Mouse (Mus musculus): Measurements from ENCODE around the gene Cfap45. TPM values are rescaled to one million over a fixed set of nuclear protein-coding genes. Genes with fewer than 3 reads are reported as not detected.

Cfap45 gene
- polyA plus RNA-seq (2012; rRNA removed; ENCODE audit: low replicate concordance), result 0.40 and 0.44 TPM in 2 replicates

DNA sequence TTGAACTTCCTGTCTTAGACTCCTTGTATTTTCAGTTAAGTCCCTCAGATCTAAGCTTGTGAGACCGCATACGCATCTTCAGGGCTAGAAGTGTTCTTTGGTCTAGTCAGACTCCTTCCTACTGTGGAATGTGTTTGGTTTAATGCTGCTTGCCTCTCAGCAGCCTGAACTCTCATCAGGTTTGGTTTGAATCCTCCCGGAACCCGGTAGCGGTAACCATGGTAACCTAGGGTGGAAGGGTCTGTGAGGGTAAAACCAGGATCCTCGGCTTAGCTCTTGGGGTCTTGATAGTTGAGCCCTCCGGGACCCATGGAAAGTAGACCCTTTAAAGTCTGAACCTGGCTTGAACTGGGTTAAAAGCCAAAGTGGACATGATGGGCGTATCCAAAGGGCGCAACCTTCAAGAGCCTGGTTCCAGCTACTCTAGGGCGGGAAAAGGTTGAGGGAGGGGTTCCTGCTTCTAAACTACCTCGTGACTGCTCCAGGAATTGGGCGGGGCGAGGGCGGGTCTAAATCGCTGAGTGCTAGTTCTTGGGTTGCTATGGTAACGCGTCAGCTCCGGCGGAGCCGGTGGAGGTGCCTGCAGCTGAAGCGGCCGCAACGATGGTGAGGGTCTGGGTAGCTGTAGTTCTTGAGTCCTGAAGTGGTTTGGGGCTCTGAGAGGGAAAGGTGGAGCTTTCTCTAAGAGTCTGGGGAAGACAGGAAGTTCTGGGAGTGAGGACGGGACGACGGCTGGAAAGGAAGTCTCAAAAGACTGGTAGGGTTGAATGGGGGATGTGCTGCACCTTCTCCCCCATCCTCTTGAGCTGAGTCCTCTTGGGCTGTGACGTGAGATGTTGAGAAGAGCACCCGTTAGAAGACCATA lies at the start of gene Cfap45:
Gene Cfap45 (plus strand): TSS at position 226 of the 865 bp plus-strand sequence.

DNA sequence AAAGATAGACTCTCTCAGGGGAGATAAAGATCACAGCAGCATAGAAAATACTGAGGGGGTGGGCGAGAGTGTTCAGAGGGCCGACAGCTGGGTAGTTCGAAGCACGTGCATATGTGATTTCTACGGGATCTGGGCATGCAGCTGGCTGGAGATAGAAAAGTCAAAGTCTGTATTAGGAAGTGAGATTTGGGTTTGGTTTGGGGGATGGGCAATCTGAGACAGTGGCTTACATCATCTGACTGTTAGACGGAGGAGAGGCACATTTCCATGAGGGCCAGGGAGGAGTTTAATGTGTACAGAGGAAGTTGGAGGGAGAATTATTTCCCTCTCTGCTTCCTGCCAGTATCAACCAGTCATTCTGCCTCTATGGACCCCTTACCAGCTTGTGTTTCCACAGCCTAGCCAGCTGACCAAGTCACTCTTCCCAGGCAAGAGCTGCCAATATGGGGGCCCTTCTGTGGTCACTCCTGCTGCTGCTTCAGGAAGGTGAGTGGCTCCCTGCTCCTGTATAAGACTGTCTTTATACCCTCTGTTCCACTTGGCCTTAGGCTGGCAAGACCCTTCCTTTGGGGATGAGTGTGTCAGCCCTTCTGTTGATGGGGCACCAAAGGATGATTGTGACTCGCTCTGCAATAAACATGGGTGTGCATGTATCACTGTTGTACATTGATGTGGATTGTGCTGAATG lies 45.4 kb upstream of the Cfap45 start, which contains the start of gene Slamf9:
Gene Slamf9 (plus strand): TSS at position 305 of the 688 bp plus-strand sequence.

DNA sequence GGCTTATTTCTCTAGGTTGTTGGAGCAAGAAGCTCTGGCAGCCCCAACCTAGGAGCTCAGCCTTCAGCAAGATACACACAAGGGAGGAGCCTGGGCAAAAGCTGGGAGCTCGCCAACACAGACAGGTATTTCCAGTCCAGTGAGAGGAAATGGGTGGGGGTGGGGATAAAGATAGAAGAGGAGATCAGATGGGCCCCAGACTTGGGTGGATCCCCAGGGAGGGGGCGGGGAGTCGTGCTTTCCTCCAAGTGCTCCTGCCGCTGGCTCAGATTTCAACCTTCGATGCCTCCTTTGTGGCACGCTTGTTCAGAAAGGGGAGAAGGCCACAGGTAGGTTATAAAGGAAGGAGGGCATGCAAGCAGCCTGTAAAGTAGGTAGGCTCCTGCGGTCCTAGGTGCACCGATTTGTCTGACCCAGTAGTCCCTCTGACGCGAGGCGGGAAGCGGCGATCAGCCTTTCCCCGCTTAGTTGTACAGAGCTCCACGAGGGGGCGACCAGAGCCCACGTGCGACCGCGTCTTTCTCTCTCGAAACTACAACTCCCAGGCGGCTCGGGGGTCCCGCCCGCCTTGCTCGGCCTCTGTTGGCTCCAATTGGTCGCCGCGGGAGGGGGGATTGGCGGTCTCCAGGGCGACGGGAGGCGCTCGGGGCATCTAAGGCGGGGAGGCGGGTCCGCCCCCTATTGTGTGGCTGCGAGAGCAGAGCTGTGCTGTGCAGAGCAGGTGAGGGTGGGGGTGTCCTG lies 38.9 kb upstream of the Cfap45 start, which contains the start of gene Igsf9:
Gene Igsf9 (plus strand): TSS at position 249 of the 741 bp plus-strand sequence.

DNA sequence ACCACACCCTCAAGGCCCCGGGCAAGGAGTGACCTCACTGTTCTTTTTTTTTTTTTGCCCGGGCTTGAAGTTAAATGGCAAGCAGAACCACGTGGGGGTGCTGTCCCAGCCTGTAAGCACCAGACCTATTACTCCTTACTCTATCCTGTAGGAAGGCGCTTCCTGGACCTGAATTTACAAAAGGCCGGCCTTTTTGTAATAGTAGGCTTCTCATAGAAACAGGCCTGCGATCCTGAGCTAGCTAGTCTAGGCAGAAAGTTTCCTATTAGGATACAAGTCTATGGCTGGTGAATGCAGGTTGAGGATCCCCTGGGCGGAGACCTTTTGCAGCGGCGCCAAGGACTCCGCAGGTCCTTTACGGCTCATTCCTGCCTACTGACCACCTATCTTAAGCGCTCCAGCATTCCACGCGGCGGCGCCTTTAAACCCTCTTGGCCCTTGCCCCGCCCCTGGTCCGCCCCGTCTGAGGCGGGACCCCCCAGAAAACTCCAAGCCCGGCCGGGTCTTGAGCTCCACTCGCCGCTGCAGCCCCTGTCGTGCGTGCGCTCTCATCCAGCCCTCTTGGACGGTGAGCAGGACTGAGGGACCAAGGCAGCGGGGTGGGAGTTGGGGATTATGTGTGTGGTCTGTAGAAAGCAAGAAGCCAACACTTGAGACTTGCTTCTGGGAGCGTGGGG lies 20.7 kb upstream of the Cfap45 start, which contains the start of gene Tagln2:
Gene Tagln2 (plus strand): TSS at position 283 of the 677 bp plus-strand sequence.

DNA sequence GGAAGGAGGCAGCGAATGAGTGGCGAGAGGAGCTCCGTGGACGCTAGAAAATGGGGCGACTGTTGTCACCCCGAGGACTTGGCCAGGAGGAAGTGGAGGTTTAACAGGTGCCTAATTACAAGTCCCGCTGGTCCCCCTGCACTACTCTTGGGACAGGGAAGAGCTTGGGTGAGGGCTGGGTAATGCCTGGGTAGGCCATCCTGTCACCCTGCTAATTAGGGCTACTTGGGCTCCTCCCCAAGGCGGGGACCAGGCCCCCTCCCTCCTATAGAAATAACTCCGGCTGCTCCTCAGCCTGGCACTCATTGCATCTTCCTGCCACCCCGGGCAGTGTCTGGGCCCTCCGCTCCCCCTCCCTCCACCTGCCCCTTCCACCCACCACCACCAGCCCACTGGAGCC lies 35.0 kb downstream of the Cfap45 start, which contains the start of gene Vsig8:
Gene Vsig8 (plus strand): TSS at position 301 of the 400 bp plus-strand sequence.

DNA sequence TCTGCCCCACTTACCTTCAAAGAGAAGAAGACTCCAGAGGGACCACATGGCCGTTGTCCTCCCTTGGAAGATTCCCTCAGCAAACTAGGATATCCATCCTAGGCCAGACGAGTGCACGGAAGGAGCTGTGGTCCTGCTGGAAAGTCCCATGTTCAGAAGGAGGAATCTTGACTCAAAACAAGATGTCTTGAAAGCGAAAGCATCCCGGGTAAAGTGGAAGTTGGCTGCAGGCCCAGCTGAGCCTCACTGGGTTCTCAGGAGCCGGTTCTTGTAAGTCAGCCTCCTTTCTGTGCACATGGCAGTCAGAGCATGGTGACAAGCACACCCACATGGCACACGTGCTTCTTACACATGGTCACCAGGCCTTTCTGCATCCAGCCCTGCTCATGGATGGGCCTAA lies 69.8 kb downstream of the Cfap45 start, which contains the start of gene Slamf8:
Gene Slamf8 (minus strand): TSS at position 184 of the 400 bp plus-strand sequence.

Other genes with a start within 250 kb of the Cfap45 start
- 208 and 473 TPM in 2 replicates for gene Atp1a2, start 222.7 kb upstream of the Cfap45 start, polyA plus RNA-seq (2012; rRNA removed; ENCODE audit: low replicate concordance)
- 0.10 TPM in 1 of 2 replicates, not detected in the other for gene Kcnj9, start 191.5 kb upstream of the Cfap45 start, polyA plus RNA-seq (2012; rRNA removed; ENCODE audit: low replicate concordance)
- 0.07 and 0.35 TPM in 2 replicates for gene Kcnj10, start 179.6 kb upstream of the Cfap45 start, polyA plus RNA-seq (2012; rRNA removed; ENCODE audit: low replicate concordance)
- 7.6 and 9.6 TPM in 2 replicates for gene Pigm, start 144.3 kb upstream of the Cfap45 start, polyA plus RNA-seq (2012; rRNA removed; ENCODE audit: low replicate concordance)
- gene Slamf9, start 45.4 kb upstream of the Cfap45 start, polyA plus RNA-seq (2012; rRNA removed; ENCODE audit: low replicate concordance), result 16.6 and 17.2 TPM in 2 replicates
- gene Igsf9, start 39.0 kb upstream of the Cfap45 start, polyA plus RNA-seq (2012; rRNA removed; ENCODE audit: low replicate concordance), result 6.0 and 35.1 TPM in 2 replicates
- gene Tagln2, start 20.8 kb upstream of the Cfap45 start, polyA plus RNA-seq (2012; rRNA removed; ENCODE audit: low replicate concordance), result 217 and 327 TPM in 2 replicates
- 0.53 and 1.1 TPM in 2 replicates for gene Vsig8, start 35.1 kb downstream of the Cfap45 start, polyA plus RNA-seq (2012; rRNA removed; ENCODE audit: low replicate concordance)
- 2.6 and 7.3 TPM in 2 replicates for gene Slamf8, start 69.8 kb downstream of the Cfap45 start, polyA plus RNA-seq (2012; rRNA removed; ENCODE audit: low replicate concordance)
- gene Fcrl6, start 81.8 kb downstream of the Cfap45 start, polyA plus RNA-seq (2012; rRNA removed; ENCODE audit: low replicate concordance), result 0.51 TPM in 1 of 2 replicates, not detected in the other
- 33.3 and 47.8 TPM in 2 replicates for gene Dusp23, start 112.2 kb downstream of the Cfap45 start, polyA plus RNA-seq (2012; rRNA removed; ENCODE audit: low replicate concordance)
- gene Crp, start 177.3 kb downstream of the Cfap45 start, polyA plus RNA-seq (2012; rRNA removed; ENCODE audit: low replicate concordance), result 0.17 and 0.35 TPM in 2 replicates